Mouse (Mus musculus) cortical plate, adult 2 months (tissue): ENCODE data around the gene Plekhg1. TPM values are rescaled to one million over a fixed set of nuclear protein-coding genes. Genes with fewer than 3 reads are reported as not detected.

Source experiments
- H3K27ac ChIP-seq: fragments of 200-500 bp; 2 replicates; pipeline ENCODE4 v1.5.1; 2012; ENCODE audit warnings: low read length, control low read depth, inconsistent platforms; ENCODE audit not compliant: insufficient read depth
- H3K4me1 ChIP-seq: fragments of 200-500 bp; 2 replicates; pipeline ENCODE4 v1.6.1; 2011; ENCODE audit warnings: low read length; ENCODE audit not compliant: control insufficient read depth, insufficient read depth
- H3K4me3 ChIP-seq: fragments of 200-500 bp; 2 replicates; pipeline ENCODE4 v1.5.1; 2011; ENCODE audit warnings: mild to moderate bottlenecking, low read length, control low read depth; ENCODE audit not compliant: insufficient read depth
- CTCF ChIP-seq: fragments of 200-500 bp; IDR thresholded peaks from 2 replicates; pipeline ENCODE4 v1.5.1; 2011; ENCODE audit warnings: mild to moderate bottlenecking, control low read depth, low read length; ENCODE audit not compliant: insufficient read depth; ENCODE audit errors: extremely low read depth
- POLR2A ChIP-seq: fragments of 200-500 bp; IDR thresholded peaks from 2 replicates; pipeline ENCODE4 v1.6.1; 2011; ENCODE audit warnings: mild to moderate bottlenecking, low read length, control low read depth; ENCODE audit not compliant: insufficient read depth; ENCODE audit errors: extremely low read depth
- polyA plus RNA-seq: library from polyadenylated mRNA; depleted of rRNA; stranded (reverse); fragments of >200 nt; gene quantifications from 2 replicates; pipeline ENCODE4 v1.2.3, GENCODE M21; 2012; rRNA removed

Plekhg1 gene
- polyA plus RNA-seq, result 7.1 and 7.3 TPM in 2 replicates

- H3K4me1 ChIP-seq, result no peaks in the 10 kb centered on the region
- peak within 1 kb of the TSS; percentile 75 for H3K4me3 ChIP-seq
- TF ChIP-seq CTCF, result no peak
- H3K27ac ChIP-seq, result peak within 1 kb of the TSS; percentile 98
Measured at GRCm38 (mm10) chr10:3740148-3740503, at the start of gene Plekhg1. Gene Plekhg1, plus strand, starts transcription at chr10:3740364.

- Histone ChIP-seq H3K4me1 (peaks cover 2% of the 10 kb centered on the region; the same call in 1 of the 2 replicates), H3K4me3 (no peak overlapping the region), H3K27ac (no peak overlapping the region)
- TF ChIP-seq CTCF, result no peak
- TF ChIP-seq POLR2A, result no peak
Measured at GRCm38 (mm10) chr10:3692791-3693190, 47.4 kb upstream of the Plekhg1 start.

- Histone ChIP-seq H3K4me3 (no peak overlapping the region), H3K4me1 (peaks cover 2% of the 10 kb centered on the region; the same call in 1 of the 2 replicates), H3K27ac (no peak overlapping the region)
- TF ChIP-seq POLR2A (no peak), CTCF (no peak)
Measured at GRCm38 (mm10) chr10:3693699-3694280, 46.4 kb upstream of the Plekhg1 start.

- Histone ChIP-seq H3K4me1 (peaks cover 2% of the 10 kb centered on the region; the same call in 1 of the 2 replicates), H3K27ac (peak overlapping the region; percentile 92; the same call in 1 of the 2 replicates), H3K4me3 (no peak overlapping the region)
- TF ChIP-seq CTCF (no peak), POLR2A (no peak)
Measured at GRCm38 (mm10) chr10:3695332-3695905, 44.7 kb upstream of the Plekhg1 start.

GRCm38 (mm10) chr10:3696727-3697348 lies 43.3 kb upstream of the Plekhg1 start:
- H3K27ac ChIP-seq, result peak overlapping the region; percentile 45; the same call in 1 of the 2 replicates
- TF ChIP-seq POLR2A (no peak), CTCF (no peak)
- H3K4me1 ChIP-seq, result peaks cover 2% of the 10 kb centered on the region; the same call in 1 of the 2 replicates
- no peak overlapping the region for H3K4me3 ChIP-seq

- TF ChIP-seq POLR2A, result no peak
- no peak for TF ChIP-seq CTCF
- no peak overlapping the region for H3K4me3 ChIP-seq
- peaks cover 2% of the 10 kb centered on the region; the same call in 1 of the 2 replicates for H3K4me1 ChIP-seq
- H3K27ac ChIP-seq, result no peak overlapping the region
Measured at GRCm38 (mm10) chr10:3697500-3697899, 42.7 kb upstream of the Plekhg1 start.

- Histone ChIP-seq H3K4me3 (no peak overlapping the region), H3K27ac (no peak overlapping the region), H3K4me1 (peaks cover 2% of the 10 kb centered on the region; the same call in 1 of the 2 replicates)
- TF ChIP-seq CTCF (no peak), POLR2A (no peak)
Measured at GRCm38 (mm10) chr10:3700225-3701073, 39.7 kb upstream of the Plekhg1 start.

GRCm38 (mm10) chr10:3701832-3702231 lies 38.3 kb upstream of the Plekhg1 start:
- no peaks in the 10 kb centered on the region for H3K4me1 ChIP-seq
- H3K4me3 ChIP-seq, result no peak overlapping the region
- TF ChIP-seq CTCF, result no peak
- TF ChIP-seq POLR2A, result no peak
- no peak overlapping the region for H3K27ac ChIP-seq

- Histone ChIP-seq H3K27ac (no peak overlapping the region), H3K4me1 (no peaks in the 10 kb centered on the region)
- no peak for TF ChIP-seq CTCF
- no peak for TF ChIP-seq POLR2A
Measured at GRCm38 (mm10) chr10:3702585-3702984, 37.6 kb upstream of the Plekhg1 start.

More at GRCm38 (mm10) chr10:3702585-3702984, 37.6 kb upstream of the Plekhg1 start:
- no peak overlapping the region for H3K4me3 ChIP-seq
